Mouse (Mus musculus) limb, embryonic 14.5 days (tissue): ENCODE measurements around the gene Kcng3. TPM values are rescaled to one million over a fixed set of nuclear protein-coding genes. Genes with fewer than 3 reads are reported as not detected.

Source experiments
- ATAC-seq: fragments of 200-750 bp; cut with Nextera tagmentation; 2 replicates; pipeline ENCODE4 v1.8.0; 2017; ENCODE audit warnings: low read depth, moderate number of reproducible peaks, moderate TSS enrichment; ENCODE audit not compliant: low FRiP score
- DNase-seq: peaks from one replicate; pipeline ENCODE4 v3.0.0-alpha.2; 2015; ENCODE audit warnings: low spot score
- H3K27ac ChIP-seq: fragments of 300-500 bp; sonication (generic); replicated peaks from 2 replicates; pipeline ENCODE4 v1.5.1; 2014; ENCODE audit warnings: low read depth, mild to moderate bottlenecking, low read length, moderate library complexity, mixed read lengths
- H3K27me3 ChIP-seq: fragments of 300-500 bp; sonication (generic); 2 replicates; pipeline ENCODE4 v1.6.1; 2014; ENCODE audit warnings: low read length, mixed read lengths; ENCODE audit not compliant: control insufficient read depth, insufficient read depth
- H3K36me3 ChIP-seq: fragments of 300-500 bp; sonication (generic); 2 replicates; pipeline ENCODE4 v1.6.1; 2014; ENCODE audit warnings: mild to moderate bottlenecking, low read length, moderate library complexity, mixed read lengths; ENCODE audit not compliant: control insufficient read depth, insufficient read depth
- H3K4me1 ChIP-seq: fragments of 300-500 bp; sonication (generic); 2 replicates; pipeline ENCODE4 v1.6.1; 2014; ENCODE audit warnings: antibody characterized with exemption, low read length, mixed read lengths; ENCODE audit not compliant: control insufficient read depth, insufficient read depth
- H3K4me2 ChIP-seq: fragments of 300-500 bp; sonication (generic); replicated peaks from 2 replicates; pipeline ENCODE4 v1.6.1; 2014; ENCODE audit warnings: low read depth, mild to moderate bottlenecking, low read length, moderate library complexity; ENCODE audit not compliant: severe bottlenecking
- H3K4me3 ChIP-seq: fragments of 300-500 bp; sonication (generic); replicated peaks from 2 replicates; pipeline ENCODE4 v1.5.1; 2014; ENCODE audit warnings: low read length
- H3K9ac ChIP-seq: fragments of 300-500 bp; sonication (generic); 2 replicates; pipeline ENCODE4 v1.6.1; 2014; ENCODE audit warnings: mild to moderate bottlenecking, low read depth, low read length, moderate library complexity; ENCODE audit not compliant: severe bottlenecking
- H3K9me3 ChIP-seq: fragments of 300-500 bp; sonication (generic); 2 replicates; pipeline ENCODE4 v1.6.1; 2016; ENCODE audit warnings: low read length; ENCODE audit not compliant: control insufficient read depth
- POLR2A ChIP-seq: fragments of 200-500 bp; IDR thresholded peaks from 2 replicates; pipeline ENCODE4 v1.8.0; 2012; ENCODE audit warnings: inconsistent platforms, mild to moderate bottlenecking, moderate library complexity, borderline replicate concordance; ENCODE audit not compliant: insufficient read depth, insufficient read length; ENCODE audit errors: extremely low read depth
- WGBS: fragments of 180-500 bp; shearing (Covaris S2); extraction: QIAGEN DNeasy Blood & Tissue Kit; methylation state at CpG from one replicate; pipeline ENCODE4 v1.1.7; 2014; 5-methylcytosine and 5-hydroxymethylcytosine counted together
- polyA plus RNA-seq, 2 experiments: library from polyadenylated mRNA; depleted of rRNA in 1 of 2; stranded (reverse) in 1 of 2; unstranded in 1 of 2; fragments of >200 nt; fragmentation: Nextera tagmentation in 1 of 2; extraction: Ambion mirVana in 1 of 2; gene quantifications; 2 replicates each; pipeline versions ENCODE4 v1.2.1 to v1.2.3; 2012 to 2014

Kcng3 gene
- polyA plus RNA-seq, 2 experiments: 0.06 TPM; not detected in 1

DNA sequence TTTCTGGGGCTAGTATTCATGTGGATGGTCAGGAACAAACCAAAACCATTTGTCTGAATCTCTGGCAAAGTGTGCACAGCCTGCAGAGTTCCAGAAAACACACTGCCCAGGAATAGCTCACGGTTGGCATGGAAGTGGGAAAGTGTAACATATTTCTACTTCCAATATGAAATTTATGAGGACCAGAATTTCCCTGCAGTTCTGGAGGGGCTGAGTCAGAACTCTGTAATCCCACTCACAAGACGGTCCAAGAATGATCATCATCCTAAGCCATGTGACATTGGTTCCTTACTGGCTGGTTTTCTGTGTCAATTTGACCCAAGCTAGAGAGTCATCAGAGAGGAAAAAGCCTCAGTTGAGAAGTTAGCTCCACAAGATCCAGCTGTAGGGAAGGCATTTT is 89.3 kb downstream of the Kcng3 start:
- Histone ChIP-seq H3K27me3 (peaks cover 25% of the 10 kb centered on the region), H3K4me3 (no peak overlapping the region), H3K9me3 (no peaks in the 10 kb centered on the region), H3K27ac (no peak overlapping the region), H3K4me1 (peaks cover 11% of the 10 kb centered on the region), H3K9ac (no peak overlapping the region), H3K36me3 (no peaks in the 10 kb centered on the region), H3K4me2 (no peak overlapping the region)
- DNase-seq: no peak
- no peak for TF ChIP-seq POLR2A
- 75% methylated on average over 2 of the region's 2 CpGs for WGBS
- no peak for ATAC-seq

DNA sequence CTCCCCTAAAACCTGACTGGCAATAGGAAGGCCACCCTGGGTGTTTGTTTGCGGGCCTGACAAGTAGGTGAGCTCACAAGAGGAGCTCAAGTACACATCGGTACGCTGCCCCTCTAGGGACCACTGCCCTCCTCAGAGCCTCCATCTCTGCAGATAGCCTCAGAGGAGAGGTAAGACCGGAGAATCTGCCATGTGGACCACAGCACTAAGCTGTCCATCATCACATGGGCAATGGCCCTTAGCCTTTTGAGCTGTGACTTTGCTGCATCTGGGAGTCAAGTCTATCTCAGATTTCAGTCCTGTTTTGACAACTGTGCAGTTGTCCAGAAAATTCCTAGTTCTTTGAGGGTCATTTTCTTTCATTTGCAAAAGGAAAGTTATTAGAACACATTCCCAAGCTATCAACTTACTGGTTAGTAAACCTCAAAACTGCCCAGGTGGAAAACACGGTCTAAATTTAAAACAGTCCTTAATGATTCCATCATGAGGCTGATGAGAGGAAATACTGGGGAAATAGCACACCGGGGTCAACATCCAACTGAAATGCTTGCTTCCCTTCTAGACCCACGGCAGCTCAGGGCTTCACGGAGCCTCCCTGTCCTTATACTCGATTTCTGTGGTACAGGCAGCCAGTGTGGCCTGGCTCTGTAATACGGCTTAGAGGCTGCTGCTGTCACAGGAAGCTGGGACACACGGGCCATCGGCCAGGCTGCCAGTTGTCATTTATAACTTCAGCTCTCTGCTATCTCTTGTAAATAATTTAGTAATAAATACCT is 92.2 kb downstream of the Kcng3 start:
- Histone ChIP-seq H3K27me3 (0 out of 2 replicates have a peak, but pooled peaks cover 4% of the 10 kb centered on the region), H3K9ac (no peak overlapping the region), H3K4me3 (no peak overlapping the region), H3K9me3 (no peaks in the 10 kb centered on the region), H3K4me2 (no peak overlapping the region), H3K36me3 (no peaks in the 10 kb centered on the region), H3K4me1 (0 out of 2 replicates have a peak, but pooled peaks cover 3% of the 10 kb centered on the region), H3K27ac (no peak overlapping the region)
- DNase-seq (no peak), ATAC-seq (no peak)
- no peak for TF ChIP-seq POLR2A
- WGBS: 60% methylated on average over 12 of the region's 12 CpGs

DNA sequence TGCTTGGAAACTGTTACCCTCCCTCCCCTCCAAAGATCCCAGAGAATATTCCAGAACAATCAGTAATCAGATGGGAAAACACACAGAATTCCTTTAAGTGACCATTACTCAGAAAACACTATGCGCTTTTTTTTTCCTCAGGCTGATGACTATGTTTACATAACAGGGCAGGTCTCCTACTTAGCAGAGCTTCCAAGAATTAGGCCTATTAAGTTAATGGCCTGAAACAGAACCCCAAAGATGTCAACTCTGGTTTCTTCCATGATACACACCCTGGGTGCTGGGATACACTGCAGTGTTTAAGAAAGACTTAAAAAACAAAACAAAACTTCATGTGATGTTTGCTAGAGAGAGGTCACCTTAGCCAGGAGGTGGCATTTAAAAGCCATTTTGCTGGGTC is 93.0 kb downstream of the Kcng3 start:
- DNase-seq: no peak
- Histone ChIP-seq H3K4me2 (no peak overlapping the region), H3K9me3 (no peaks in the 10 kb centered on the region), H3K9ac (no peak overlapping the region), H3K4me1 (0 out of 2 replicates have a peak, but pooled peaks cover 3% of the 10 kb centered on the region), H3K27ac (no peak overlapping the region), H3K27me3 (no peaks in the 10 kb centered on the region), H3K4me3 (no peak overlapping the region), H3K36me3 (no peaks in the 10 kb centered on the region)
- no peak for TF ChIP-seq POLR2A
- WGBS: 54% methylated on average over 1 of the region's 1 CpGs
- no peak for ATAC-seq

DNA sequence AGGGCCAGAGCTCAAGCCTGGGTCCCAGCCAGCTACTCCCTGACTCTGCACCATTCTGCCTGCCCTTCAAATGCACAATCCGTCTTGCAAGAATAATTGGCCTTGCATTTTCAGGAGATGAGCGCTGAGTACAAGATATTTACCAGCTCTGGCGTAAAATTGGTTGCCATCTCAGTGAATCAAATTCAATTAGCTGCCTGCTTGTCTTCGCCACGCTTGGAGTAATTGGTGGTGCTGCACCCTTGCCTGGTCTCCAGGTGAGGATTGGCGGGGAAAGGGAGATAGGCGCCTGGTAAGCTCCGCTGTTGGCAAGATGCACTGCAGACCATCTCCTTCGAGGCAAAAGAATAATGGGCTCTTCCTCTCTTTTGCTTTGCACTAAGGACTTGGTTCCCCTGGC is 93.6 kb downstream of the Kcng3 start:
- no peak overlapping the region for H3K4me2 ChIP-seq
- H3K4me3 ChIP-seq: no peak overlapping the region
- H3K9ac ChIP-seq: no peak overlapping the region
- H3K4me1 ChIP-seq: 0 out of 2 replicates have a peak, but pooled peaks cover 3% of the 10 kb centered on the region
- no peaks in the 10 kb centered on the region for H3K27me3 ChIP-seq
- ATAC-seq (no peak), DNase-seq (no peak)
- H3K36me3 ChIP-seq: no peaks in the 10 kb centered on the region
- no peaks in the 10 kb centered on the region for H3K9me3 ChIP-seq
- TF ChIP-seq POLR2A: no peak
- H3K27ac ChIP-seq: no peak overlapping the region
- WGBS: 73% methylated on average over 9 of the region's 9 CpGs

Other genes with a start within 250 kb of the Kcng3 start
- 167 and 195 TPM in 2 replicates for gene Cox7a2l, start 114.6 kb downstream of the Kcng3 start, polyA plus RNA-seq (2012; rRNA removed)
- gene Cox7a2l, start 114.6 kb downstream of the Kcng3 start, polyA plus RNA-seq (2014; fragmentation: Nextera tagmentation; extraction: Ambion mirVana): 180 and 185 TPM in 2 replicates
- 45.7 and 47.8 TPM in 2 replicates for gene Mta3, start 74.3 kb upstream of the Kcng3 start, polyA plus RNA-seq (2012; rRNA removed)
- 43.1 and 43.6 TPM in 2 replicates for gene Mta3, start 74.3 kb upstream of the Kcng3 start, polyA plus RNA-seq (2014; fragmentation: Nextera tagmentation; extraction: Ambion mirVana)
- gene Haao, start 216.1 kb upstream of the Kcng3 start, polyA plus RNA-seq (2012; rRNA removed): 0.92 and 1.2 TPM in 2 replicates
- gene Haao, start 216.1 kb upstream of the Kcng3 start, polyA plus RNA-seq (2014; fragmentation: Nextera tagmentation; extraction: Ambion mirVana): 1.3 and 2.0 TPM in 2 replicates